Mouse (Mus musculus) adrenal gland, adult 8-10 months (tissue): ENCODE measurements around the gene Dmrtc2. TPM values are rescaled to one million over a fixed set of nuclear protein-coding genes. Genes with fewer than 3 reads are reported as not detected.
"Not testable (repeated sequence)": the region's sequence is repeated elsewhere in the genome, so short reads cannot be mapped to it uniquely, and the experiment has no call there.

Experiments
- DNase-seq: peaks from one replicate; pipeline ENCODE4 v3.0.0; 2022
- total RNA-seq, 4 experiments: library from RNA; stranded (reverse); gene quantifications; 2 replicates each; pipeline ENCODE4 v1.2.4; 2022

The Dmrtc2 gene
- total RNA-seq, 4 experiments from 2014 or later = not detected

GRCm38 (mm10) chr7:24877588-24877987 is 7.7 kb downstream of the Dmrtc2 start:
- no peak for DNase-seq

- no peak for DNase-seq
Observed at GRCm38 (mm10) chr7:24879620-24880019, 9.8 kb downstream of the Dmrtc2 start.

- DNase-seq = peak; percentile 72
Observed at GRCm38 (mm10) chr7:24882416-24883199, 12.8 kb downstream of the Dmrtc2 start.

GRCm38 (mm10) chr7:24883896-24884692 is 14.2 kb downstream of the Dmrtc2 start, which contains the start of gene Rps19:
Gene Rps19 (plus strand): TSS chr7:24884371.
- DNase-seq = peak; percentile 99

GRCm38 (mm10) chr7:24884693-24885291 is 14.9 kb downstream of the Dmrtc2 start:
- DNase-seq = no peak

GRCm38 (mm10) chr7:24885468-24886307 is 15.8 kb downstream of the Dmrtc2 start:
- no peak for DNase-seq

DNA sequence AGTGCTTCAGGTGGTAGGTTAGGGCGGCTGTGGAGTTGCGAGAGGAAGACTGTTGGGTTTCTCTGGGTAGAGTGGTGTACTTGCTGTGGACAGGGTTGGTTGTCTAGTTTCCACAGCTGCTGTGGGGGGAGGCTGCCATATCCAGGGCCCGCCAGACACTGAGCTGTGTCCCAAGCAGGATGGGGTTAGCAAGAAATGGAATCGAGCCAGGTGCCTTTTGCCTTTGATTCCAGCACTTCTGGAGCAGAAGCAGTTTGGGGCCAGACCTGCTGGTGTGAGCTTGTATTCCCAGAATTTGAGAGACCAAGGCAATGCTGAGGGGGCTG is 16.4 kb downstream of the Dmrtc2 start:
- DNase-seq = no peak

DNA sequence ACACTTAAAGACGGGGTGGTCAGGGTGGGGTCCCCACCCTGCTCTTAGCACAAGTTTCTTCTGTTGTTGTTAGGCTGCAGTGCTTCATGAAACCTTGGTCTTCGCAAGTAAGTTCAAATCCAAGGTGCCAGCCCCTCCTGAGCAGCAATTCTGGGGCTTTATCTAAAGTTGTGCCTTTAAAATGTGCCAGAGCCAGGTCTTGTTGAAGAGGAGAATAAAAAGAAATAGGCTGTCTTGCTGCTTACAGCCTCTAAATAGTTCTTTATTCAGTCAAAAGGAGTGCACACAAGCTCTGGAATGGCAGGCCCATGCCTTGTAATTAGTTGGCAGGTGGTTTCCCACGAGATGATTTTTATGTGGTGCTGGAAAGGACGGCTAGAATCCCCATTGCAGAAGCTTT is 17.2 kb downstream of the Dmrtc2 start:
- DNase-seq = no peak

DNA sequence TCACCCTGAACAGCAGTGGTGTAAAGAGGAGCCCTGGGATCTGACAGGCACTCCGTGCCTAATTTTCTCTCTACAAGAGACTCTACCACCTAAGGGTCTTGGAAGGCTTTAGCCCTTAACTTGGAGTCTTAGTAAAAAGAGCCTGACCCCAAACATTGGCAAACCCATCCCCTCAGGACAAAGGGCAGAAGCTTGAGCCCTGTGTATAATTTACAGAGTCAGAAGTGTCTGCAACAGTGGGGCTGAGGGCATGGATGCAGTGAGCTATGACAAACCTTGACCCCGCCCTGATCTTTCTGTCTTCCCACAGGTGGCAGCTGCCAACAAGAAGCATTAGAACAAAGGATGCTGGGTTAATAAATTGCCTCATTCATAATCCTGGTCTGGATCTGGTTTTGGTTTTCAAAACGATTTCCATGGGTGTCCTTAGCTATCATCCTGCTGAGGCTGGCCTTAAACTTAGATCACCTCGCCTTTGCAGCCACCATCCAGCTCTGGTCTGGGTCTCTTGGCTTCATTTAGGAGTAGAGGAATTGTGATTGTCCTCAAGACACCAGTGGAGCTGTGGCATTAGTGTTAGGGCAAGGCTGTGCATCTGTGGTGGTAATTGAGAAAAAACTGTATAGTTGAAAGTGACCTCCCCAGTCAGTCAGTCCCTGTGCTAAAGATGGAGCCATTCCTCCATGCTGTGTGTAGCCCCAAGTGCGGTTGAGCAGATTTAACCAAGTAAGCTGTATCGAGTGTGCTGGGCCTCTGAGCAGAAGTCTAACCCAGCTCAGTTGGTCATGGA is 19.8 kb downstream of the Dmrtc2 start:
- DNase-seq = no peak

DNA sequence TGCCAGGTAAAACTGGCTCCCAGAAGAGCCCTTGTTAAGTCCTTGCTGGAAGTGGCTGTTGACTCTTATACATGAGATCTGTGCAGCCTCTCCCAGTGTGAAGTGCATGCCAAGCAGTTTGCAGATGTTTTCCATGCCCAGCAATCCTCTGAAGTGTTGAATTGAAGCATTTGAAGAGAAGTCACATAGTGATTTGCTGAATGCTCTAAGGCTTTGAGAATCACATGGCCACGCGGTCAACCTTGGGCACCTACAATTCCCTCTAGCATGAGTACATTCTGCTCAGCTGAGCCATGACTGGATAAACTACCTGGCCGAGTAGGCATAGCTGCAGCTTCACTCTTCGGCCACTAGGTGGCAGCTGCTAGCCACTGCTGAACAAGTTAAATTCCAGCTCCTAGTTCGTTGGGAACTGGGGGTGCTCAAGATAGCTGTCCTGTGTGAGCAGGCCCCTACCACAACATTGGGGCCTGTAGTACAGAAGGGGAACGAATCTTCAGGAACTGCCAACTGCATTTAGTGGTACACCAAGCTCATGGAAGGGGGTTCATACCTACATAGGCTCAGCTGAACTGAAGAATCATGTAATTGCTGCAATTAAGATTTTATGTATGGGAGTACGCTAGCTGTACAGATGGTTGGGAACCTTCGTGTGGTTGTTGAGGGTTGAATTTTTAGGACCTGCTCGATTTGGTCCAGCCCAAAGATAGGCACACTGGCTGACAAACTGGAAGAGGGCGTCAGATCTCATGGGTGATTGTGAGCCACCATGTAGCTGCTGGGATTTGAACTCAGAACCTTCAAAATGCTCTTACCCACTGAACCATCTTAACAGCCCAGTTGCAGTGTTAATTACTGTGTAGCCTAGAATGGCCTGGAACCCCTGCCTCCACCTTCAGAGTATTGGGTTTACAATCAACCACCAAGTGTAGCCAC is 20.7 kb downstream of the Dmrtc2 start:
- peak; percentile 52 for DNase-seq

DNA sequence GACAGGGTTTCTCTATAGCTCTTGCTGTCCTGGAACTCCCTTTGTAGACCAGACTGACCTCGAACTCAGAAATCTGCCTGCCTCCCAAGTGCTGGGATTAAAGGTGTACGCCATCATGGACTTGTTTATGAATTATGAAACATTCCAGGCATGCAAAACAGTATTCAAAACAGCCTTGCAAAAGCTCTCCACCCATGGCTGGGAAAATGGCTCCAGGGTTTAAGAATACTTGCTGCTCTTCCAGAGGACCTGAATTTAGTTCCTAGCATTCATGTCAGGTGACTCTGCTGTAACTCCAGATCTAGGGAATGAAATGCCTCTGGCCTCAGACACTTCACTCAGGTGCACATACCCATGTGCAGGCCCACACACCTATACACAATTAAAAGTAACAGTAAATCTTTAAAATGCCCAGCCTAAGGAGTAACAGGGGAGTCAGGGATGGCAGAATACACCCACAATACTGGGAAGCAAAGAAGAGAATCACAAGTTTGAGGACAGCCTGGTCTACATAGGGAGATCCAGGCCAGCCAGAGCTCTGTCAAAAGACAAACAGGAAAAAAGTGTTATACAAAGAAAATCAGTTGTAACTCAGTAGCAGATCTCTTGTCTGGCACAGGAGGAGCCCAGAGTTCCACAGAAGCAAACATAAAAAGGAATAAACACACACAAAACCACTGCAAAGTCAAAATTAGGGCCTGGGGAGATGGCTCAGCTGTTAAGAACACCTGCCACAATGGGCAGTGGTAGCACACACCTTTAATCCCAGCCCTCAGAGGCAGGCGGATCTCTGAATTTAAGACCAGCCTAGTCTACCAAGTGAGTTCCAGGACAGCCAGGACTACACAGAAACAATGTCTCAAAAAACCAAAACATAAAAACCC is 21.6 kb downstream of the Dmrtc2 start:
- DNase-seq = no peak

- no peak for DNase-seq
Observed at GRCm38 (mm10) chr7:24892125-24892583, 22.3 kb downstream of the Dmrtc2 start.

DNA sequence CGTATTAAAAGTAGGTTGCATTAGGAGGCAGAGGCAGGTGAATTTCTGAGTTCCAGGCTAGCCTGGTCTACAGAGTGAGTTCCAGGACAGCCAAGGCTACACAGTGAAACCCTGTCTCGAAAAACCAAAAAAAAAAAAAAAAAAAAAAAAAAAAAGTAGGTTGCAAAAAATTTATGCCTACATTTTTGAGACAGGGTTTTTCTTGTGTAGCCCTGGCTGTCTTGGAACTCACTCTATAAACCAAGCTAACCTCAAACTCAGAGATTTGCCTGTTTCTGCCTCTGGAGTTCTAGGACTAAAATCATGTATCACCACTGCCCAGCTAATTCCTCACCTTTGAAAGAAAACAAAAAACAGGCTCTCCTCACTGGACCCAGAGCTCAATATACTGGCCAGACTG is 25.9 kb downstream of the Dmrtc2 start:
- DNase-seq = not testable (repeated sequence)

DNA sequence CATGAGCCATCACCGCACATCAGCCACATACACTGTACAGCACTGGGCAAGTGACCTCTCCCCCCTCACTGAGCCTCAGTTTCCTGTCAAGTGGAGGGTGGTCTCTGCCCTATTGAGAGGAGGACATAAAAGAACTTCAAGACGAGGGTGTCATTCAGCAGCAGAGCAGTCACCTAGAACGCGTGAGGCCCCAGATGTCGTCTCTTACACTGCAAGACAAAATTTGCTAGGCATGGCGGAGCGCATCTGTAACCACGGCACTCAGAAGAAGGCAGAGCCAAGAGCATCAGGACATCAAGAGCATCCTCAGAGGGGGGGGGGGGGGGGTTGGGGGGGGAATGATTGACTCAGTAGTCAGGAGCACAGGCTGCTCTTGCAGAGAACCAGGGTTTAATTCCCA is 26.4 kb downstream of the Dmrtc2 start:
- DNase-seq = no peak

GRCm38 (mm10) chr7:24897224-24897623 is 27.4 kb downstream of the Dmrtc2 start, which contains the start of gene Cd79a:
Gene Cd79a (plus strand): TSS chr7:24897381.
- DNase-seq = no peak

DNA sequence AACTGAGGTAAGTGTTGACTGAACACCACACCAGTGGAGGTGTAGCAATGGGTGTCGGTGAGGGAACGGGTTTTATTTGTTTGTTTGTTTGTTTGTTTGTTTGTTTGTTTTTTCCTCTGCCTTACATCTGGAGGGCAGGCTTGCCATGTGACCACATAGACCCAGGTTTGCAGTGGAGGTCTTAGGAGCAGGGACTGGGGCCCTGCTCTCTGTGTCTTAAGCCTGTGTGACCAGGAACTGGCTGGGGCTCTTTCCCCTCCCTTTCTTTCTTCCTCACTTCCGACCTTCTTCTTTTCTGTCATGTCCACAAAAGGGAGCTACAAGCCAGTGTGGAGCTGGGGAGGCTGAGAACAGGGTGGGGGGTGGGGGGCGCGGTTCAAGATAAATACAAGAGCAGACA is 28.1 kb downstream of the Dmrtc2 start:
- DNase-seq = no peak

DNA sequence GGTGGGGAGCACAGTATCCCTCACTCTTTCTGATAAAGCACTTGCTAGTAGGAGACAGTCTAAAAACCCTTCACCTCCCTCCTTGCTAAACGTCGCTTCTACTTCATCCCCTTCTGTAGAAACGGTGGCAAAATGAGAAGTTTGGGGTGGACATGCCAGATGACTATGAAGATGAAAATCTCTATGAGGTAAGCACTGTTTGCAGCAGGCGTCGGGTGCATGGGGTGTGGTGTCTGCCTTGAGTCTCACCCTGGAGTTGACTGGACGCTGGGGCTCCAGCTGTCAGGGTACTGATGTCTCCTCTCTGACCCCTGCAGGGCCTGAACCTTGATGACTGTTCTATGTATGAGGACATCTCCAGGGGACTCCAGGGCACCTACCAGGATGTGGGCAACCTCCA is 31.3 kb downstream of the Dmrtc2 start:
- no peak for DNase-seq

DNA sequence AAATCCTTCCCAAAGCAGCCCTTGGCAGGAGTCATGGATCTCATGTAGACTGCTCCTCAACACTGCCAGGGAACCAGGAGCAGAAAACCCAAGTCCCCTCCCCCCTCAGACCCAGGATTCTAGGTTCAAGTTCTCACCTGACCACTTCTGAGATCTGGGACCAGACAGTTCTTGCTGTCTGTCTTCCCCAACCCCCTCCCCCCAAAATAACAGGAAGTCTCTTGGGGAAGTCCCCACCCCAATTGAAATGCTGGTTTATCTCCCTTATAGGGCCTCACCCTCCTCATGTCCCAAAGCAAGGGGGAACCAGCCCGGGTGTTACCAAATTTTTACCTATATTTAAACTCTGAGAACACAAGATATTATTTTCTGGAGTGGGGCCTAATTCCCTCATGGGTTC is 32.0 kb downstream of the Dmrtc2 start:
- no peak for DNase-seq

GRCm38 (mm10) chr7:24902264-24902629 is 32.4 kb downstream of the Dmrtc2 start:
- DNase-seq = no peak
